Mouse (Mus musculus): Measurements from ENCODE around the gene Mafb. TPM values are rescaled to one million over a fixed set of nuclear protein-coding genes. Genes with fewer than 3 reads are reported as not detected.

The Mafb gene
- total RNA-seq, 2 experiments from 2014 or later = 21.5 to 23.7 TPM

DNA sequence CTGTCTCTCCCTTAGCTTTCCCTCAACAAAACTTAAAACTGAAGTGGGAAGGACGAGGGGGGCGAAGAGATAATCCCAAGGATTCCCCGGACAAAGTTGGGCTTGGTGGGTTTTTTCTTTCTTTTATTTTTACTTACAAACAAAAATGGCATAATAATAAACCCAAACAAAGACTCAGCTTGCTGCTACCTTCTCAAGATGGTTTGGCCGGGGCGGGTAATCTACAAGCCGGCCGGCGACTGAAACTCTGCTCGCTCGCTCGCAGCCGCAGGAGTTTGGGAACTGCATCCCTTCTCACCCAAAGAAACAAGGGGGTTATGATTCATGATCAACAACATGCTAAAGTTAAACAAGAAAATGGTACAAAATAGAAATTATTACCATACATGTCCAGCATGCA lies 2.2 kb downstream of the Mafb start:
- no peak for DNase-seq (ENCODE audit: low spot score in 2 of 2)

DNA sequence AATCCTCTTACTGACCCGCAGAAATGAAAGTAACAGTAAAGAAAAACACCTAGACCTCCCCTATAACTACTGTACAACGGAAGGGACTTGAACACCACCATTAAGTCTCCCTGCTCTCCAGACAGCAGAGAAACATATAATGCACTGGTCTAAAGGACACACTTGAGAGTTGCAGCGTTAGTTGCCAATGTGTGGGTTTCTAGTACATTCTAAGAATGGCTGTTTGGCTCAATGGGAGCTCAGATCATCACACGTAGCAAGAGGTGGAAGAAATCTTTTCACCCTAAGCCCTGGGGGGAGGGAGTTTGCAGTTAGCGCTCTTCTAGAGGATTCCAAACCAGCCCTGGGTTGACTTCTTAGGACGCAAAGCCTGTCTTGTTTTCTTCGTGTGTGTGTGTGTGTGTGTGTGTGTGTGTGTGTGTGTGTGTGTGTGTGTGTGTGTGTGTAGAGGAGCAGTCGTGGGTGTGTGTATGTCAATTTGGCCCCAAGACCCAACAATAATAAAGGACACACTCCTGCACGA lies 2.7 kb downstream of the Mafb start:
- DNase-seq (ENCODE audit: low spot score in 2 of 2) = no peak

DNA sequence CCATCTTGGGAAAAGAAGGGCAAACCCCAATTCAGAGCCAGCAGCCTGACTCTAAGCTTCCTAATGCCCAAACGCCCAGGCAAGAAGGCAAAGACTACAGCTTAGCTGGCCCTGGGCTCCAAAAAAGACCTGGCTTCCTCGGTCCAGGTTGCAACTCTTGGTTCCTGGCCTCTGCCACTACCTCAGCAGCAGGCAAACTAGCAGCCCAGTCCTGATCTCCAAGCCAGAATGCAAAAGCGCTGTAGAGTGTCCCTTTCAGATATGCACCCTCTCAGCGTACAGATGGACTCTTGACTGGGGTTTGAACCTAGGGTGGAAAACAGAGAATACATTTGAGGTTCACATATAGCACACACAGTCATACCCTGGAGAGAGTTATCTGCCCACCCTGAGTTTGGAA lies 3.7 kb downstream of the Mafb start:
- DNase-seq (ENCODE audit: low spot score in 2 of 2) = no peak

DNA sequence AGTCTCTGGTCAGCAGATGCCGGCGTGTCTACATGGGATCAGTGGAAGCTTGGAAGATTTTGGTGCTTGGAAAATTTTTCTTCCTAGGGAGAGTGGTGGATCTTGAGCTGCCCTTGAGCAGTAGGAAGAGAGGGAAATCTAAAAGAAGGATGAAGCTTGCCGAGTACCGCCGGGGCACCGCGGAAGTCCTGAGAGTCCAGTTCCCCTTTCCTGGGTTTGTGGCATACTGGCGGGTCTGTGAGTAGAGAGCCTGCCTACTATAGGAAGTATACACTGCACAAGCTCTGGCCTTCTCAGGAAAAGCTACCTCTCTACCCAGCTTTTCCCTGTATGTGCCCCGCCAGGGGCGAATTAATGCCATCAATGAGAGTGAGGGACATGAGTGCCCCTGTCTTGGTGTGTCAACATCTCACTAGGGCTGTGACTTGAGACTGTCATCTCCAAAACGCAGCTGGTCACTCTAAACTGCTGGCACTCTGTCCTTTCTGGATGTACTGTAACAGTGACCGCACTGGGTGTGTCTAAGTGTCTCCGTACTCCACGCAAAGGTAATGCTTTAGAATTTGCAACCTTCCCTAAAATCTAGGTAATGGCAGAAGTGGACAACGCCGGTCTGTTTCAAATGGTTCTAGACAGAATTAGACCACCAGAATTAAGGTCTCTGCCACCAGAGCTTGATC lies 5.3 kb downstream of the Mafb start:
- no peak for DNase-seq (ENCODE audit: low spot score in 2 of 2)

DNA sequence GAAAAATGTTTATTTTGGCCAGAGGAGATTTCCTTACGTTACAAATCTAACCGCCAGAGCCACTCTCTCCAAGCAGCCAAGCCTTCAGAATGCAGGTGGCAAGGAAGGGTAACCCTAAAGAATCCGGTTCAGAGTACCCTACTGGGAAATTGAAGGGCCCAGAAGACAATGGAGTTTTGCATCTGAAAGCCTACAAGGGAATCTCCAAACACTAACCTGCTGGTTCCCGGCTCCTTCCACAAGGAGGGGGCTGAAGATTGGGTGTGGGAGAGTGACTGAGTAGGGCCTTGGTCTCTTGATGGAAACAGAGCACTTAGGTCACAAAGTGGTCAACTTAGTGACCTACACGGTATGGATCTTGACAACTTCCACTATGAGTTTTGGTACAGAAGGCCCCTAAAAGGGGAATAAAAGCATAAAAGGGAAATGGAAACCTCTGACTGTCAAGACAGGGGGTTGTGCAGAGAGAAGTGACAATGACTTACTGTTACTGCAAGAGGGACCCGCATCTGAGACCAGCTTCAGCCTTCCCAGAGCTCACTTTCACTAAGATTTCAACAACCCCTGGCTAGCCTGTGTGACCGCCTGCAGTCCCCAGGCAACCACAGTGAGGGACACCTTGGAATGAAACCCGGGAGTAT lies 6.5 kb downstream of the Mafb start:
- DNase-seq (ENCODE audit: low spot score in 2 of 2) = no peak

DNA sequence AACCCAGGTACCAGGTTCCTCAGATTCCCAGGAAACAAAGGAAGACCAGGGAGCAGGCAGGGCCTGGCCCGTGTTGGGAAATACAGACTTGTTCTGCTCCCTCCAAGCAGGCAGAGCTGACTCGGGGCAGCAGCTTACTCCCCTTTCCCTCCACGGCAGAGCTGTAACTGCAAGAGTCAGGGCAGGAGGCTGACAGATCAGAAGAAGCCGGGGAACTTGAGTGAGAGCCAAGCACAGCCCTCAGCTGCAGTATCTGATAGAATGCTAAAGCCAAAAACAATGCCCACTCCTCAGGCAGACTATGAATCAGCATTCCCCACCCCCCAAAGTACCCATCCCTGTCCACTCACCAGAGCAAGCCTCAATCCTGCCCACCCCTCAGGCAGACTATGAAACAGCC lies 8.0 kb downstream of the Mafb start:
- no peak for DNase-seq (ENCODE audit: low spot score in 2 of 2)

DNA sequence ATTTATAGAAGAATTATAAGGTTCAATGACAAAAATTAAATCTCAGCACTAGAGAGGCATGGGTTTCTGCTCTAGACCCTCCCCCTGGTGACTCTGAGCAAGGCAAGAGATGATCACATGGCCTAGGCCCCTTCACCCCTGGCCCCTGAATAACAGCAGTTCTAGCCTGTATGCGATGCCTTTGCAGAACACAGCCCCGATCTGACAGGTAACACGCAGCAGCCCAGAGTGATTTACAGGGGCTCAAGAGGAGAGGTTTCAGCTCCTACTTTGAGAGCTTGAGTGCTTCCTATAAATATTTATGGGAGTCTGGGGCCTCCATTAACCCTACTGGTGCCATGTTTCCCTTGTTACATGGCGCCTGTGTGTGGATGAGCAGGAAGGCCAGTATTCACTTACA lies 9.4 kb downstream of the Mafb start:
- DNase-seq (ENCODE audit: low spot score in 2 of 2) = no peak

DNA sequence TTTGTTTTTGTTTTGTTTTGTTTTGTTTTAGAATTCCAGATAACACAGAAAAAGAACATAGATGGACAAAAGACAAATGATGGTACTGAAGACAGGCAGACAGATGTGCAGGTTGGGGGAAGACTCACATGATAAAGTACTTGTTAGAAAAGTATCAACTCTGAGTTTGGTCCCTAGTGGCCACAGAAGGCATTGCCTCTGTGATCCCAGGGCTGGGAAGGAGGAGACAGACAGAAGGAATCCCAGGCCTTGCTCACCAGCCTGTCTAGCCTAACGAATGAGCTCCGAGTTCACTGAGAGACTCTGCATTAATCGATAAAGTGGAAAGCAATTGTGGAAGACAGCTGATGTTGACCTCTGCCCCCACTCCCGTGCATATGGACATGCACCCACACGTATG lies 10.7 kb downstream of the Mafb start:
- DNase-seq (ENCODE audit: low spot score in 2 of 2) = no peak

DNA sequence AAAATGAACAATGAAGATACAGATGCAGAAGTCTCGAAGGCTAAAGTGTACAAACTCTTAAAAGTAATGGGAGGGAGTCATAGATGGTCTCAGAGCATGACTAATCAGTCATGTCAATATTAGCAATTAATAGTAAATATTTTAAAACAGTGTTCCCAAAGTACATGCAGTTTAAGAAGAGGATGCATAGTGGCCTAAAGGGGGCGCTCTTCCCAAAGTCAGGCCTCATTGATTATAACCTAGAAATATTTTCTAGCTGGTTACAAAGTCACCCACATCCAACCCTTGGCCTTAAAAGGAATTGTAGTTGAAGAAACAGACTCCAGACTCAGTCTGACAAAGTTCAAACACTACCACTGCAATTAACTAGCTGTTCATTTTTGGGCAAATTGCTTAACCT lies 12.5 kb downstream of the Mafb start:
- DNase-seq (ENCODE audit: low spot score in 2 of 2) = no peak

DNA sequence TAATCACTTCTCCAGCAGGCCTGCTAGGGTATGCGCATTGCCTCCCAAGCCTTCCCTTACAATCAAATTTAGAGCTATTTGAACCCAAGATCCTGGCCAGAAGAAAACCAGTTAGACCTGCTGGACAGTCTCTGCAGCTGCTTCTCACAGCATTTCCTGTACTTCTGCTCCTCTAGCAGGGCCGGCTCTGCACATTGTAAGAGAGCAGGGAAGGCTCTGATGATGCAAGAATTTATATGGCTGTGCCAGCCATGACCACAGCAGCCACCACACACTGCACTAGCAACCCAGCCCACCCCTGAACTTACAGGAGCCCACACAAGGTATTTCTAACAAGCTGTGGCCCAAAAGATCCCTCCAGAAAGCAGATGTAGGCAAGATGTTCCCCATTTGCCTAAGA lies 13.3 kb downstream of the Mafb start:
- DNase-seq (ENCODE audit: low spot score in 2 of 2) = no peak

DNA sequence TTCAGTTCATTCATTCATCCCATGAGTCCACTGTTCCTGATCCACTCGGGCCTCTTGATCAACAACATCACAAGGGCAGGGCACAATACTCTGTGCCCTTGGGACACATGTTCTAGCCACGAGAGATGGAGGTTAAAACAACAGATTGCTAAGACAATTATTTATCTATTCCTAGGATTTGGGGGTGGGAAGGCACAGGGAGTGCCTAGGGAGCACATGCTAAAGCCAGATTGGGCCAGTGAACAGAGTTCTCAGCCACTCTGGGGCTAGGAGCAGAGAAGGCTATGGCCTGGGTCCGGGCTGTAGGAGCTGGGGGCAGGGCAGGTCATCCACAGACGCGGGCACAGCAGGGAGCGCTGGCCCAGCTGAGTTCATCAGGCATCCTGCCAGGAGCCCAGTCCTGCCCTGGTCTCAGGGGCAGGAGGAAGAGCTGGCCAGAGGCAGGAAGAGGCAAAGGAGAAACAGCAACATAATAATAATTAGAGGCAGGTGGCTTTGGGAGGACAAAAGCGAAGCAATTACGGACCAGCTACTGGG lies 15.8 kb downstream of the Mafb start:
- no peak for DNase-seq (ENCODE audit: low spot score in 2 of 2)

DNA sequence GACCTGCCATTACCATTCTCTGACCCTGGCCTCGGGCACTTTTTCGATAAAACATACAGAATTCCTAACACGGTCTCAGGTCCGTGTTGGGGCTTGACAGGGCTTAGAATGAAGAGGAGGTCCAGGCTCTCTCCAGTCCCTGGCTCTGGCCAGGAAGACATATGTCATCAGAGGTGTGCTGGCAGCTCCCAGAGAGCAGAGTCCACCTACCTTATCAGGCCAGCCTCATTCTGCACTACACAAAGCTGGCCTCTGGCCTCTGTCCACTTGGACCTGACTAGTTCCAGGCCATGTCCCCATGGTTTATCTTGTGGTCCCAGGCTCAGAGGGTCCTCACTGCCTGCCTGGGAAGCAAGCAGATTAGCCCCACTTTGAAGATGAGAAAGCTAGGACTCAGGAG lies 17.3 kb downstream of the Mafb start:
- DNase-seq (ENCODE audit: low spot score in 2 of 2) = no peak

DNA sequence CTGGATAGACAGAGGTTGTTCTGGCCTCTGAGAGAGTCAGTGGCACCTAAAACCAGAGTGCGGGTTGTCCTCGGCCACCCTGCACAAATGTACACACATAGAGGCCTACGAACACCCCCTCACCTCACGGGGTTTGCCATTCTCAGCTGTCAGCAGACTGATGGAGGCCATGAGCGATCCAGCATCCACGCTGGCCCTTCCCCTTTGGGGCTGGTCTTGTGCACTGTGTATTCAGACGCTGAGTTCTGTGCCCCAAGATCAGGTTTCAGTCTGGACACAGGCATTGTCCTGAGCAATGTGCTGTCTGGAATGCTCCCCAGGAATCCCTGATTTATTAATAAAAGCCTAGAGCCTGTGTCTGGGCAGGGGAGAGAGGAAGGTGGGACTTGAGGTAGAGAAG lies 18.1 kb downstream of the Mafb start:
- no peak for DNase-seq (ENCODE audit: low spot score in 2 of 2)

DNA sequence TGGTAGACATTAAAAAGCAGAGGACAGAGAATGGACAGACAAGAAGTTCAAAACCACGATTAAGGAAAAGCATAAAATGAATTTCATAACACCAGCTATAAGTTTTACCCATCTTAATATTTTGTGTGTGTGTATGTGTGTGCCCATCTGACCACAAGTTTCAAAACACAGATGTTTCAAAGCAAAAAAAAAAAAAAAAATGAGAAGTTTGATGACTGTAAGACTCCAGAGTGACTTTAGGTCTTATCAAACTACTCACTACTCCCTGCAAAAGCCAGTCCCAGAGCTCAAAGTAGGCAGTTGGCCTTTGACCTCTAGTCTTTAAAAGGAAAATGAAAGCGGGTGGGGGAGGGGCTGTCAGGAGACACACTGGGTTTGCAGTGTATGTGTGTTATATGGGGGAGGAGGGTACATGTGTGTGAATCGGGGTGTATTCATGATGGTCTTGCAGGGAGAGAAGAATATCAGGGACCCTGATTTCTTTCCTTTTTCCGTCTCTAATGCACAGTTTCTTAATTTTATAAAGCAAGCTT lies 18.7 kb downstream of the Mafb start:
- no peak for DNase-seq (ENCODE audit: low spot score in 2 of 2)

DNA sequence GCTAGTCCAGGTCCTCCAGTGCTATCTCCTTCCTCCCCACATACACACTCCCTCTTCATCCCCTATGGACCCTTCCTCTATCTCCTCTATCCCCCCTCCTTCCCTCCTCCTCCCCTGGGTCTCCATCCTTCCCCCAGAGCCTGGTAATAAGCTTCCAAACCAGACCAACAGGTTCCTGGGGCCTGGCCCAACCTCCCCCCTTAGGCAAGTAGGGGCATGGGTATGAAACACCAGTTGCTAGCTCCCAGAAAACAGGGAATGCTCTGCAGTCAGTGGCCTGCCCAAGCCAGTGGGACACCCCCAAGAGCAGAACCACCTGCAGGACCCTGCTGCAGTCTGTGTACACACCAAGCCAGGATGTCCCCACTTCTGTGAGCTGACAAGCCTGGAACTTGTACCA lies 21.2 kb downstream of the Mafb start:
- no peak for DNase-seq (ENCODE audit: low spot score in 2 of 2)

DNA sequence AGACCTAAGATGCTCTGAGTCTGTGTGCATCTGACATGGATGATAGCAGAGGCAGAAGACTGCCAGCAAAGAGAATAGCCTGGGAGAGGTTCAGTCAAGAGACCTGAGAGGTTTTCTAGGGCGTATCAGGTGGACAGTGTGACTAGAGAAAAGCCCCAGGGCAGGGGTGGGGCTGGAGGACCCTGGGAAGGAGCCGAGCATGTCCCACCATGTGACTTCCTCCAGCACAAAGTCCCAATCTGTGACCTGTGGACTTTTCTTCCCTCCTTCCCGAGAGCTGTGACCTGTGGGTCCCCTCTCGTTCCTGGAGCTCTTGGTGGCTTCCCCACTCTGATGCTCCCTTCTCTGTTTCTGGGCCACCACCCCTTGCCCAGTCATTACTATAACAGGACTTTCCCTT lies 26.7 kb downstream of the Mafb start:
- DNase-seq (ENCODE audit: low spot score in 2 of 2) = no peak

DNA sequence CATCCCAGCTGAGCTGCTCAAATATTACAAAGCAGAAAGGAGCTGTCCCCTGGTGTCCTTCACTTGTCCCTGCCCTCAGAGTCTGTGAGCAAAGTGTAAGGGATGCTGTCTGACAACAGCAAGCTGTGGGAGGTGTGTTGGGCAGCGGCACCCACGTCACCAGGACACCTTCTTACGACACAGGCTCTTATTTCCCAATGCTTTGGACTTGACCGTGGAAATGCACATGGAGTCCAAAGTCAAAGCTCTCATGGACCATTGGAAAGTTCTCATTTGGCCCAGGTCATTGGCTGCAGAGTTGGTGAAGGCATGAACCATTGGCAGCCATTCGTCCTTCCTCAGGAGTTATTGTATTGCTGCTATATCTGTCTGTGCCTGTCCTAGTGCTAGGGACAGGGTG lies 27.3 kb downstream of the Mafb start:
- no peak for DNase-seq (ENCODE audit: low spot score in 2 of 2)

DNA sequence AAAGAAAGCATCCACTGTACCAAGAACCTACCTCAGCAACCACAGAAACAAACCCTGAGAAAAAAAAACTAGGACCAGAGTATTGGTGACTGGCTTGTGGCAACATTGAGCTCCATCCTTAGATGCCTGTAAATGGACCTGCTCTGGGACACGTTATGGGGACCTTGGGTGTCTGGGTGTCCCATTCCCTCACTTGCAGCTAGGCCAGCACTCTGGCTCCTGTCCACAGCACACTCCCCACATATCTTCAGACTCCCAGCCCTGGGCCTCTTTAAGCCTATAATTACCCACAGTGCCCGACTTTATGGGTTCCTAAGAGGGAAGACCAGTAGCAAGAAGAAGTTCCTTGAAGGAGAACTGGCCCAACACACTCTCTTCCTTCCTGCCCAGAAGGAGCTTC lies 30.8 kb downstream of the Mafb start:
- no peak for DNase-seq (ENCODE audit: low spot score in 2 of 2)

DNA sequence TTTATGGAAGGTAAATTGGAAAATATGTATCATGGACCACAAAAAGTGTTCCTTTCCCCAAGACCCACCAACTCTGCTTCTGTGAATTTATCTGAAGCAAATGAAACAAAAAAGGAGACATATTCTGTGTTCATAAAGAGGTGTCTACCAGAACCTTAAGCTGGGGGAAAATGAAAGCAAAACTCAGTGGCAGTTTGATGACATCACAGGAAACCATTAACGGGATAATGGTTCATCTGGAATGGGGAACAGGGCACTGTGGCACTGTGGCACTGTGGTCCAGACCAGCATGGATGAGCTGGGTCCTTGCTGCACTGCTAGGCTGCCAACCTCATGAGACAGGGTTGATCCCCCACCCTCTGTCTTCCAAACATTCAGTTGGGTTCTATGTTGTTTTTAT lies 31.8 kb downstream of the Mafb start:
- no peak for DNase-seq (ENCODE audit: low spot score in 2 of 2)

DNA sequence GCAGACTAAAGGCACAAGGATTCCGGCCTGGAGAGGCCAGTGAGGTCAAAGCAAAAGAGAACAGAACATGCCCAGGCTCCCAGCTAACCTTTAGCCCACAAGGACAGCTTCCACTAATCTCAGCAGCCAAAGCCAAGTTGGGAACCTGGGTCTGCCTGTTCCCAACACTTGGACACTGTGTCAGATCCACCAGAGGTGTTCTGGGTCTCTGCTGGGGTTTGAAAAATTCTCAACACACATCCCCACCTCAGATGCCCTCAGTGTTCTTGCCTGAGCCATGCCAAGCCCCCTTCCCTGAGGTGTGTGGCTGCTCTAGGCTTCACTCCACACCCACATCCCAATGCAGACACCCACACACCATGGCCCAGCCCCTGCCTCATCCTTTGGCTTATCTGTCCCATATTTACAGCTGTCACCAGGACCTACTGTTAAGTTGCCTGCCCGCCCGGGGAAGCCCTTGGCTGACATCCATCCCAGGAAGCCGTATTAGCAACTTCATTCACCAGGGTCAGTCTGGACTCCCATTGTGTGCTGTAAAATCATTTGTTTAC lies 32.7 kb downstream of the Mafb start, which contains the start of gene Gm826:
TSS of gene Gm826 (minus strand) at position 52 of the 551 bp plus-strand sequence.
- peak in 1 of 2 experiments; percentile 28 for DNase-seq (ENCODE audit: low spot score in 2 of 2)

DNA sequence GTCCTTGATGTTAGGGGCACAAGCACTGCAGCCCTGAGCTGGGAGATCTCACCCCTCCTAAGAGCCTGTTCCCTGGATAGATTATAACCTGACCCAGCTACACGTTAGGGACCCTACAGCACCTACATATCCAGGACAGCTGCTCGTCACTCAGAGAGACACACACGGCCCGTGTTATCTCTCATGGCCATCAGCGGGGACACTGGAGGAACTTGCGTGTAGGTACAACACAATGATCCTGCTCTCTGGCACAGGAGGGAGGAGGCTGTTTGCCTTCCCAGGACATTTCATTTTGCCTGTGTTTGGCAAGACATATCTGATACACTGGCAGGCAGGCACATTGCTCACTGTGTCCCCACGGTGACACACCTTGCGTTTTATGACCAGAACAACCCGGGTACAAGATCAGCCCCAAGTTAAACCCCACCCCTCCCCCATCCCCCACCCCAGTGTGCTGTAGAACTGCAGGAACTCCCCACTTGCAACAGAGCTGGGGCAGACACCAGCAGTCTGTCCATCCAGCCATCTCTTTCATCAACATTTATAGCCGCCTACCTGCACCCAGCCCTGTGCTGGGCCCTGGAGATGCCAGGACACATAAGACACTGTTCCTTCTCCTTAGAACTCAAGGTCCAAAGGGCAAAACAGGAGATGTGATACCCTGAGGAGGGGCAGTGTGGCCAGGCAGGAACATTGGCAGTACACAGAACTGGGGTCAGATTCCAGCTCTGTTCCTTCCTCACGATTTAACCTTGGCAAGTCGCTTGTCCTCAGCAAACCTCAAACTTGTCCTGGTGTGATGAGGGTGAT lies 34.1 kb downstream of the Mafb start:
- no peak for DNase-seq (ENCODE audit: low spot score in 2 of 2)
